Mouse (Mus musculus): ENCODE results near the gene Fadd. TPM values are rescaled to one million over a fixed set of nuclear protein-coding genes. Genes with fewer than 3 reads are reported as not detected.

Fadd gene
- total and polyA plus RNA-seq, 3 experiments, result 8.2 to 13.4 (median 8.6) TPM

DNA sequence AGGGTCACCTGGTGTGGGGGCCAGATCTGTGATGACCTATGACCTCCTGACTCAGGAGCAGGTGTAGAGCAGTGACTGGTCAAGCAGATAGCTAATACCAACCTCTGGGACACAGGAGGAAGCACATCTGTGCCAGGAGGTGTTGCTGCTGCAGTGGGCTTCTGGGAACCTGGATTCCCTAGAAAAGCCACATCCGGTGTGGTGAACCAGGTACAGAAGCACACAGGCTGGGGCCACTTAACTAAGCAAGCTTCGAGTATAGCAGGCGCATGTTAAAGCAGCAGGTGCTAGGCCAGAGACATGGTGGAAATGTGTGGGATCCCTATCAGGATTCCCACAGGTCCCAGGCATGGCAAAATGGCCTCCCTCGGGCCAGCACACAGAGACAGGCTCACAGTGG lies 21.7 kb downstream of the Fadd start:
- intact Hi-C loops (cut with DNase I), result no loop called here
- Histone ChIP-seq H3K27ac (no peak overlapping the region), H3K36me3 (ENCODE audit: control insufficient read depth, insufficient read depth, low read length) (no peaks in the 10 kb centered on the region), H3K9ac (ENCODE audit: low read depth, low read length) (no peak overlapping the region), H3K27me3 (ENCODE audit: control insufficient read depth, insufficient read depth, low read length) (no peaks in the 10 kb centered on the region), H3K4me1 (ENCODE audit: control insufficient read depth, insufficient read depth, low read length) (no peaks in the 10 kb centered on the region), H3K79me2 (replicated peaks; ENCODE audit: control insufficient read depth, insufficient read depth, low read length) (no peaks in the 10 kb centered on the region), H3K4me3 (no peak overlapping the region)
- TF ChIP-seq CTCF (IDR thresholded peaks at IDR 0.05), result no peak
- no peak for TF ChIP-seq POLR2A (IDR thresholded peaks at IDR 0.05; ENCODE audit: insufficient read depth, low read depth, low read length)
- no peak for TF ChIP-seq EP300 (IDR thresholded peaks at IDR 0.05; ENCODE audit: insufficient read depth, low read depth, low read length)
- DNase-seq, result no peak
- 78% methylated on average over 4 of the region's 4 CpGs for WGBS

DNA sequence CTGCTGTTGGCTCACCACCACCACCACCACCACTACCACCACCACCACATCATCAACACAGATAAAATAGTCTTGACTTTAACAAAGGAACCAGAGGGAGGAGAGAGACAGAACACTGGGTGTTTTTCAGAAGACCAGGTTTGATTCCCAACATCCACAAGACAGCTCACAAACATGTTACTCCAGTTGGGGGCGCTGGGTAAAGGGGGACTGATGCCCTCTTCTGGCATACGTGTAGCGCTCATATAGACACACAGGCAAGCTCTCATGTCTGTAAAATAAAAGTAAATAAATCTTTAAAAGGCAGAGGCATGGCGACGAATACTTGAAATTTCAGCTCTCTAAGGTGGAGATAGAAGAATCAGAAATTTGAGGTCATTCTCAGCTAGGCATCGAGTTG lies 23.7 kb downstream of the Fadd start:
- H3K36me3 ChIP-seq (ENCODE audit: control insufficient read depth, insufficient read depth, low read length), result no peaks in the 10 kb centered on the region
- H3K79me2 ChIP-seq (replicated peaks; ENCODE audit: control insufficient read depth, insufficient read depth, low read length), result no peaks in the 10 kb centered on the region
- WGBS, result 62% methylated on average over 6 of the region's 6 CpGs
- peaks cover 2% of the 10 kb centered on the region for H3K4me1 ChIP-seq (ENCODE audit: control insufficient read depth, insufficient read depth, low read length)
- TF ChIP-seq CTCF (IDR thresholded peaks at IDR 0.05) (no peak), EP300 (IDR thresholded peaks at IDR 0.05; ENCODE audit: insufficient read depth, low read depth, low read length) (no peak), POLR2A (IDR thresholded peaks at IDR 0.05; ENCODE audit: insufficient read depth, low read depth, low read length) (no peak)
- no peak for DNase-seq
- H3K4me3 ChIP-seq, result no peak overlapping the region
- H3K27ac ChIP-seq, result no peak overlapping the region
- H3K9ac ChIP-seq (ENCODE audit: low read depth, low read length), result no peak overlapping the region
- H3K27me3 ChIP-seq (ENCODE audit: control insufficient read depth, insufficient read depth, low read length), result no peaks in the 10 kb centered on the region
- intact Hi-C loops (cut with DNase I), result no loop called here

DNA sequence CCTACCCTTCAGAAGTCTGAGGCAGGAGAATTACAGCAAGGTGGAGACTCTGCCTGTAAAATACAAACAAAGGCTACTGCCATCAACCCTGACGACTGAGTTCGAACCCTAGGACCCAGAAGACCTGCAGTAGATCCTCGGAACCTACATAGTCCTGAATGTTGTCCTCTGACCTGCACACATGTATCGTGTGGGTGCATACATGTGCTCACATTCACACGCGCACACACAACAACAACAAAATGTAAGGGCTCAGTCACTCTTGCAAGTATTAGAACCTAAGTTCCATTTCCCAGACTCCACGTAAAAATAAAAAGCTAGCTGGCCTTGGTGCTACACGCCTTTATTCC lies 28.2 kb downstream of the Fadd start:
- Histone ChIP-seq H3K36me3 (ENCODE audit: control insufficient read depth, insufficient read depth, low read length) (peaks cover 9% of the 10 kb centered on the region), H3K27me3 (ENCODE audit: control insufficient read depth, insufficient read depth, low read length) (no peaks in the 10 kb centered on the region), H3K9ac (ENCODE audit: low read depth, low read length) (peak overlapping the region; percentile 65), H3K4me1 (ENCODE audit: control insufficient read depth, insufficient read depth, low read length) (peaks cover 7% of the 10 kb centered on the region), H3K27ac (peak overlapping the region; percentile 80), H3K4me3 (peak overlapping the region; percentile 84), H3K79me2 (replicated peaks; ENCODE audit: control insufficient read depth, insufficient read depth, low read length) (peaks cover 3% of the 10 kb centered on the region)
- TF ChIP-seq CTCF (IDR thresholded peaks at IDR 0.05) (no peak), EP300 (IDR thresholded peaks at IDR 0.05; ENCODE audit: insufficient read depth, low read depth, low read length) (0 out of 2 replicates have a peak, but pooled peaks have one; percentile 7)
- DNase-seq, result no peak
- intact Hi-C loops (cut with DNase I), result loop anchor here (5.0 kb wide), 1 partner anchor 82 kb away; the partner anchor contains the start of gene Cttn
- WGBS, result 19% methylated on average over 8 of the region's 8 CpGs

DNA sequence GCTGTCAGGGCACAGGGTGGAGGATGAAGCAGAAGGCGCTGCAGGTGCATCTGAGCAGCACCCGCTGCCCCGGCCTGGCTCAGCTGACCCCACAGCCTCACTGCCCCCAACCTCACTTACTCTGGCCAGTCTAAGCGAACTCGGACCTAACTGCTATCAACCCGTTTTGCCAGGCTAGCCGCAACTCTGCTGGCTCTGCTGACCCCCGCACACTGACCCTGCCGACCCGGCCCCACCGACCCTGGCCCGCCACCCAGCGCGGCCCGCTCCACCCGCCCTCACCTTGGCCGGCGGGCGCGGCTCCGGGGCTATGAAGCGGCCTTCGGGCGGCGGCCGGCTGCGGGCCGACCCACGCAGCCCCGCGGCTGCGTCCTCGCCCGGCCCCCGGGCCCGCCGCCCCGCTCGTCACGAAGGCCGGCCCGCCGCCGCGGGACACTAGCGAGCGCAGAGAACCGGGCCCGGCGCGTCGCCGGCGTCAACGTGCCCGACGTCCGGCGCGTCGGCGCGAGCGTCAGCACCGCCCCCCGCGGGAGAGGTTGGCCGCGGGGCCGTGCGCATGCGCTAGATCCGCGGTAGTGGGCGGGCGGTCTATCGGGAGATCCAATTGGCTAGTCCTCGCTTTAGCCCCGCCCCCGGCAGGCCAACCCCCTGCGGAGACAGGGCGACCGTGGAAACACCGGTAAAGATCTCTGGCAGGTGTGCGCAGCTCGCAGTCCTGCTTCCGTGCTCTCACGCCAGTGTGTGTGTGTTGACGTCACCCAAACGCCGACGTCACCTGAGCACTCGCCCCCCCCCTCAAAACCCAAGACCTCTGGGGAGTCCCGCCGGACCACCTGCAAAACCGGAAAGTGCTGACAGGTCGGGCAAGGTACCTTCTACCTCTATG lies 28.8 kb downstream of the Fadd start, which contains the start of gene Ppfia1:
TSS of gene Ppfia1 (minus strand) at position 493 of the 886 bp plus-strand sequence.
- H3K27ac ChIP-seq, result peak within 1 kb of the TSS; percentile 80
- H3K36me3 ChIP-seq (ENCODE audit: control insufficient read depth, insufficient read depth, low read length), result peaks cover 13% of the 10 kb centered on the region
- H3K4me3 ChIP-seq, result peak within 1 kb of the TSS; percentile 84
- no peaks in the 10 kb centered on the region for H3K27me3 ChIP-seq (ENCODE audit: control insufficient read depth, insufficient read depth, low read length)
- DNase-seq, result peak; percentile 98 to 99
- 2% methylated on average over 94 of the region's 97 CpGs for WGBS
- intact Hi-C loops (cut with DNase I), result loop anchor here (2.0 to 5.0 kb wide), 2 partner anchors 29 to 81 kb away; partner anchors contain the start of genes Cttn and Fadd
- TF ChIP-seq CTCF (IDR thresholded peaks at IDR 0.05), result no peak
- no peak for TF ChIP-seq EP300 (IDR thresholded peaks at IDR 0.05; ENCODE audit: insufficient read depth, low read depth, low read length)
- peak; percentile 95 for TF ChIP-seq POLR2A (IDR thresholded peaks at IDR 0.05; ENCODE audit: insufficient read depth, low read depth, low read length)
- H3K4me1 ChIP-seq (ENCODE audit: control insufficient read depth, insufficient read depth, low read length), result peaks cover 7% of the 10 kb centered on the region
- H3K79me2 ChIP-seq (replicated peaks; ENCODE audit: control insufficient read depth, insufficient read depth, low read length), result peaks cover 3% of the 10 kb centered on the region
- H3K9ac ChIP-seq (ENCODE audit: low read depth, low read length), result peak within 1 kb of the TSS; percentile 97

DNA sequence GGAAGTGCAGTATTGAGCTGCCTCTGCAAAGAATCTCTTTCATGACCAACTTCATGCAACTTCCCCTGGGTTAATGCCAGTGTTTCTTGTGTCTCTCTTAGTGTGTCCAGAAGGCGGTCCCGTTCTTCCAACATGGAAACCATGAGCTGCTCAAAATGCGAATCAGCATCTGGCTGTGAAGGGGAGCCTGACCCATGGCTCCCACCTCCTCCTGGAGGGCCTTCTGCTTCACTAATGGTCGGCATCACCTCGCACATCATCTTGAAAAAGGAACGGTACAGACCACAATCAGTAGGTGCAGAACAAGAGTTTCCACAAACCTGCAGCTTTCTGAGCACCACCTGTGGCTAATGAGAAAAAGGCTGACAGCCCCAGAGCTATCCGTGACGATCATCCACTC lies 30.0 kb downstream of the Fadd start:
- peak overlapping the region; percentile 80 for H3K27ac ChIP-seq
- peaks cover 3% of the 10 kb centered on the region for H3K79me2 ChIP-seq (replicated peaks; ENCODE audit: control insufficient read depth, insufficient read depth, low read length)
- H3K4me3 ChIP-seq, result peak overlapping the region; percentile 84; the same call in 1 of the 2 replicates
- TF ChIP-seq CTCF (IDR thresholded peaks at IDR 0.05) (no peak), POLR2A (IDR thresholded peaks at IDR 0.05; ENCODE audit: insufficient read depth, low read depth, low read length) (no peak), EP300 (IDR thresholded peaks at IDR 0.05; ENCODE audit: insufficient read depth, low read depth, low read length) (no peak)
- no peak overlapping the region; the same call in 1 of the 2 replicates for H3K9ac ChIP-seq (ENCODE audit: low read depth, low read length)
- peaks cover 21% of the 10 kb centered on the region for H3K36me3 ChIP-seq (ENCODE audit: control insufficient read depth, insufficient read depth, low read length)
- no peaks in the 10 kb centered on the region for H3K27me3 ChIP-seq (ENCODE audit: control insufficient read depth, insufficient read depth, low read length)
- WGBS, result 77% methylated on average over 8 of the region's 8 CpGs
- intact Hi-C loops (cut with DNase I), result loop anchor here (2.0 to 5.0 kb wide), 2 partner anchors 31 to 80 kb away; partner anchors contain the start of genes Cttn and Fadd
- peaks cover 7% of the 10 kb centered on the region for H3K4me1 ChIP-seq (ENCODE audit: control insufficient read depth, insufficient read depth, low read length)
- DNase-seq, result no peak

DNA sequence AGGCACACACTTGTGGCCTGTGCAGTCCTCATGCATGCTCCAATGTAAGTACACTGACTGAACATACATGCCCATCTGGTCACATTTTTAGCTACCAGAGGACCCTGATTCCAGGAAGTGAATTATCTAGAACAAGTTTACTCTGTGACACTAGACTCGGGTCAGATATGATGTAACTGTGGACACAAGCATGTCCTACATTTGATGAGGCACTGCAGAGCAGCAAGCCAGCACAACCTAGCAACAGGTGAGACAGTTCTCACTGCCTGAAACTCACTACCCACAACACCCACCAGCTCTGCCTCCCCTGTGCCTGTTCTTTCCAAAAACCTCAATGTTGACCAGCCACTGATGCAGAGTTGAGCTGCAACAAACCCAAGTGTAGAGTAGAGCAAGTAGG lies 31.5 kb downstream of the Fadd start:
- no peak for TF ChIP-seq CTCF (IDR thresholded peaks at IDR 0.05)
- no peak for TF ChIP-seq EP300 (IDR thresholded peaks at IDR 0.05; ENCODE audit: insufficient read depth, low read depth, low read length)
- no peak for TF ChIP-seq POLR2A (IDR thresholded peaks at IDR 0.05; ENCODE audit: insufficient read depth, low read depth, low read length)
- Histone ChIP-seq H3K4me3 (no peak overlapping the region), H3K9ac (ENCODE audit: low read depth, low read length) (no peak overlapping the region), H3K27me3 (ENCODE audit: control insufficient read depth, insufficient read depth, low read length) (no peaks in the 10 kb centered on the region), H3K79me2 (replicated peaks; ENCODE audit: control insufficient read depth, insufficient read depth, low read length) (peaks cover 3% of the 10 kb centered on the region), H3K27ac (no peak overlapping the region), H3K4me1 (ENCODE audit: control insufficient read depth, insufficient read depth, low read length) (peaks cover 9% of the 10 kb centered on the region), H3K36me3 (ENCODE audit: control insufficient read depth, insufficient read depth, low read length) (peaks cover 24% of the 10 kb centered on the region)
- intact Hi-C loops (cut with DNase I), result loop anchor here (5.0 kb wide), 1 partner anchor 79 kb away; the partner anchor contains the start of gene Cttn
- DNase-seq, result no peak
- WGBS, result 13% methylated on average over 1 of the region's 1 CpGs
